Mouse (Mus musculus): ENCODE results near the gene Smad5.

GRCm38 (mm10) chr13:56701924-56702323 is 886 bp upstream of the Smad5 start:
- TF ChIP-seq CTCF (IDR thresholded peaks at IDR 0.05) (no peak), POLR2A (IDR thresholded peaks at IDR 0.05; ENCODE audit: insufficient read depth, low read depth, low read length) (no peak), EP300 (IDR thresholded peaks at IDR 0.05; ENCODE audit: insufficient read depth, low read depth, low read length) (no peak)
